Mouse (Mus musculus) heart, adult 2 months (tissue): ENCODE data around the gene Adamts5. TPM values are rescaled to one million over a fixed set of nuclear protein-coding genes. Genes with fewer than 3 reads are reported as not detected.

ENCODE experiments used
- DNase-seq, 2 experiments: peaks; one replicate each; pipeline ENCODE4 v3.0.0; 2021
- H3K27ac ChIP-seq: fragments of 200-600 bp; 2 replicates; pipeline ENCODE4 v1.8.1; 2022
- H3K27me3 ChIP-seq: fragments of 200-500 bp; 2 replicates; pipeline ENCODE4 v1.6.1; 2012; ENCODE audit warnings: mild to moderate bottlenecking, low read length, inconsistent platforms, mixed read lengths; ENCODE audit not compliant: control insufficient read depth, insufficient read depth
- H3K36me3 ChIP-seq: fragments of 200-500 bp; 2 replicates; pipeline ENCODE4 v1.6.1; 2012; ENCODE audit warnings: low read length, inconsistent platforms; ENCODE audit not compliant: control insufficient read depth, insufficient read depth
- H3K4me1 ChIP-seq: fragments of 200-500 bp; 2 replicates; pipeline ENCODE4 v1.6.1; 2011; ENCODE audit warnings: low read length; ENCODE audit not compliant: control insufficient read depth, insufficient read depth
- H3K4me3 ChIP-seq: fragments of 200-600 bp; 2 replicates; pipeline ENCODE4 v1.8.1; 2022
- H3K79me2 ChIP-seq: fragments of 200-500 bp; replicated peaks from 2 replicates; pipeline ENCODE4 v1.6.1; 2012; ENCODE audit warnings: mild to moderate bottlenecking, inconsistent platforms, low read length, moderate library complexity, mixed read lengths; ENCODE audit not compliant: control insufficient read depth, insufficient read depth
- H3K9ac ChIP-seq: fragments of 200-500 bp; 2 replicates; pipeline ENCODE4 v1.6.1; 2012; ENCODE audit warnings: low read depth, mild to moderate bottlenecking, control low read depth, inconsistent platforms, low read length, mixed read lengths
- CTCF ChIP-seq: fragments of 200-600 bp; IDR thresholded peaks from 2 replicates; pipeline ENCODE4 v1.8.1; 2022; ENCODE audit warnings: antibody characterized with exemption, mild to moderate bottlenecking, moderate library complexity
- EP300 ChIP-seq: fragments of 200-500 bp; IDR thresholded peaks from 2 replicates; pipeline ENCODE4 v1.6.1; 2011; ENCODE audit warnings: low read depth, low read length, control low read depth; ENCODE audit not compliant: insufficient read depth
- POLR2A ChIP-seq: fragments of 200-500 bp; IDR thresholded peaks from 2 replicates; pipeline ENCODE4 v1.6.1; 2011; ENCODE audit warnings: mild to moderate bottlenecking, low read depth, low read length, control low read depth; ENCODE audit not compliant: insufficient read depth
- WGBS: fragments of 180-500 bp; shearing (Covaris S2); methylation state at CpG from one replicate; pipeline ENCODE4 v1.1.7; 2018; 5-methylcytosine and 5-hydroxymethylcytosine counted together
- intact Hi-C: fragments of 180-260 bp; cut with DNase I; formaldehyde crosslinking; loops from one replicate; pipeline ENCODE4 v1.15.1; 2025
- polyA plus RNA-seq: library from polyadenylated mRNA; depleted of rRNA; stranded (reverse); fragments of >200 nt; gene quantifications from 2 replicates; pipeline ENCODE4 v1.2.3, GENCODE M21; 2012
- total RNA-seq, 2 experiments: library from RNA; stranded (reverse); gene quantifications; 2 replicates each; pipeline ENCODE4 v1.2.3; 2021

Adamts5 gene
- total and polyA plus RNA-seq, 3 experiments: 3.6 to 7.5 (median 7.4) TPM

GRCm38 (mm10) chr16:85864691-85865389 lies 36.8 kb downstream of the Adamts5 start:
- TF ChIP-seq POLR2A: no peak
- TF ChIP-seq CTCF: no peak
- TF ChIP-seq EP300: no peak
- WGBS: 45% methylated on average over 4 of the region's 4 CpGs
- no peaks in the 10 kb centered on the region; the same call in 1 of the 2 replicates for H3K36me3 ChIP-seq
- no peak overlapping the region for H3K27ac ChIP-seq
- H3K9ac ChIP-seq: no peak overlapping the region
- H3K79me2 ChIP-seq: no peaks in the 10 kb centered on the region
- H3K27me3 ChIP-seq: no peaks in the 10 kb centered on the region
- no peak for DNase-seq
- intact Hi-C loops: no loop called here
- no peaks in the 10 kb centered on the region for H3K4me1 ChIP-seq
- H3K4me3 ChIP-seq: no peak overlapping the region

GRCm38 (mm10) chr16:85854505-85854904 lies 47.1 kb downstream of the Adamts5 start:
- intact Hi-C loops: no loop called here
- Histone ChIP-seq H3K36me3 (no peaks in the 10 kb centered on the region), H3K27ac (no peak overlapping the region), H3K79me2 (no peaks in the 10 kb centered on the region), H3K9ac (no peak overlapping the region), H3K27me3 (no peaks in the 10 kb centered on the region), H3K4me1 (no peaks in the 10 kb centered on the region), H3K4me3 (no peak overlapping the region)
- no peak for DNase-seq
- 60% methylated on average over 5 of the region's 5 CpGs for WGBS
- TF ChIP-seq CTCF: no peak
- TF ChIP-seq POLR2A: no peak

- DNase-seq: no peak
- Histone ChIP-seq H3K27me3 (no peaks in the 10 kb centered on the region), H3K4me1 (no peaks in the 10 kb centered on the region), H3K4me3 (no peak overlapping the region), H3K9ac (no peak overlapping the region), H3K27ac (no peak overlapping the region), H3K79me2 (no peaks in the 10 kb centered on the region), H3K36me3 (no peaks in the 10 kb centered on the region)
- intact Hi-C loops: no loop called here
- WGBS: 62% methylated on average over 3 of the region's 3 CpGs
- TF ChIP-seq CTCF (no peak), POLR2A (no peak), EP300 (no peak)
Measured at GRCm38 (mm10) chr16:85827066-85827465, 74.6 kb downstream of the Adamts5 start.

- H3K27ac ChIP-seq: no peak overlapping the region
- no peaks in the 10 kb centered on the region for H3K36me3 ChIP-seq
- WGBS: 54% methylated on average over 5 of the region's 5 CpGs
- H3K79me2 ChIP-seq: no peaks in the 10 kb centered on the region
- no peaks in the 10 kb centered on the region for H3K4me1 ChIP-seq
- TF ChIP-seq EP300 (no peak), POLR2A (no peak), CTCF (no peak)
- H3K27me3 ChIP-seq: no peaks in the 10 kb centered on the region
- intact Hi-C loops: no loop called here
- no peak for DNase-seq
- H3K9ac ChIP-seq: no peak overlapping the region
- no peak overlapping the region for H3K4me3 ChIP-seq
Measured at GRCm38 (mm10) chr16:85822330-85822916, 79.2 kb downstream of the Adamts5 start.

GRCm38 (mm10) chr16:85819808-85820458 lies 81.7 kb downstream of the Adamts5 start:
- peak; percentile 62 for TF ChIP-seq CTCF
- TF ChIP-seq EP300: no peak
- Histone ChIP-seq H3K79me2 (no peaks in the 10 kb centered on the region), H3K9ac (no peak overlapping the region), H3K4me3 (no peak overlapping the region), H3K27ac (no peak overlapping the region), H3K27me3 (no peaks in the 10 kb centered on the region), H3K4me1 (no peaks in the 10 kb centered on the region), H3K36me3 (no peaks in the 10 kb centered on the region)
- intact Hi-C loops: no loop called here
- DNase-seq: no peak
- 52% methylated on average over 5 of the region's 5 CpGs for WGBS

- H3K36me3 ChIP-seq: no peaks in the 10 kb centered on the region
Measured at GRCm38 (mm10) chr16:85814116-85814515, 87.5 kb downstream of the Adamts5 start.

More at GRCm38 (mm10) chr16:85814116-85814515, 87.5 kb downstream of the Adamts5 start:
- no peak overlapping the region for H3K9ac ChIP-seq
- no peaks in the 10 kb centered on the region for H3K79me2 ChIP-seq
- H3K4me3 ChIP-seq: no peak overlapping the region
- DNase-seq: no peak
- TF ChIP-seq EP300 (no peak), POLR2A (no peak), CTCF (no peak)
- intact Hi-C loops: no loop called here
- WGBS: 90% methylated on average over 2 of the region's 2 CpGs
- no peaks in the 10 kb centered on the region for H3K4me1 ChIP-seq
- H3K27me3 ChIP-seq: no peaks in the 10 kb centered on the region
- H3K27ac ChIP-seq: no peak overlapping the region
